Mouse (Mus musculus) heart, embryonic 12.5 days (tissue): ENCODE data around the gene Abi3. TPM values are rescaled to one million over a fixed set of nuclear protein-coding genes. Genes with fewer than 3 reads are reported as not detected.

ENCODE experiments used
- ATAC-seq: fragments of 200-750 bp; cut with Nextera tagmentation; 2 replicates; pipeline ENCODE4 v1.8.0; 2017; ENCODE audit warnings: moderate TSS enrichment, moderate library complexity; ENCODE audit not compliant: insufficient number of reproducible peaks, low FRiP score
- H3K27ac ChIP-seq: fragments of 300-500 bp; sonication (generic); 2 replicates; pipeline ENCODE4 v1.5.1; 2016; ENCODE audit warnings: mild to moderate bottlenecking, moderate library complexity; ENCODE audit not compliant: poor library complexity, severe bottlenecking
- H3K27me3 ChIP-seq: fragments of 300-500 bp; sonication (generic); replicated peaks from 2 replicates; pipeline ENCODE4 v1.6.1; 2016; ENCODE audit warnings: mild to moderate bottlenecking, moderate library complexity
- H3K36me3 ChIP-seq: fragments of 300-500 bp; sonication (generic); 2 replicates; pipeline ENCODE4 v1.6.1; 2016; ENCODE audit warnings: mild to moderate bottlenecking, moderate library complexity
- H3K4me1 ChIP-seq: fragments of 300-500 bp; sonication (generic); replicated peaks from 2 replicates; pipeline ENCODE4 v1.6.1; 2016; ENCODE audit warnings: mild to moderate bottlenecking
- H3K4me2 ChIP-seq: fragments of 300-500 bp; sonication (generic); 2 replicates; pipeline ENCODE4 v1.6.1; 2016; ENCODE audit warnings: mild to moderate bottlenecking, moderate library complexity
- H3K4me3 ChIP-seq: fragments of 300-500 bp; sonication (generic); 2 replicates; pipeline ENCODE4 v1.5.1; 2016; ENCODE audit warnings: mild to moderate bottlenecking
- H3K9ac ChIP-seq: fragments of 300-500 bp; sonication (generic); 2 replicates; pipeline ENCODE4 v1.6.1; 2016; ENCODE audit warnings: mild to moderate bottlenecking, moderate library complexity
- H3K9me3 ChIP-seq: fragments of 300-500 bp; sonication (generic); replicated peaks from 2 replicates; pipeline ENCODE4 v1.6.1; 2016; ENCODE audit warnings: mild to moderate bottlenecking, moderate library complexity
- WGBS: fragments of 180-500 bp; shearing (Covaris S2); methylation state at CpG from one replicate; pipeline ENCODE4 v1.1.7; 2016; 5-methylcytosine and 5-hydroxymethylcytosine counted together
- polyA plus RNA-seq: library from polyadenylated mRNA; unstranded; fragments of >200 nt; fragmentation: Nextera tagmentation; extraction: Ambion mirVana; gene quantifications from 2 replicates; pipeline ENCODE4 v1.2.1, GENCODE M21; 2016

Abi3 gene
- polyA plus RNA-seq, 1 experiment from 2014 or later: 22.3 TPM

DNA sequence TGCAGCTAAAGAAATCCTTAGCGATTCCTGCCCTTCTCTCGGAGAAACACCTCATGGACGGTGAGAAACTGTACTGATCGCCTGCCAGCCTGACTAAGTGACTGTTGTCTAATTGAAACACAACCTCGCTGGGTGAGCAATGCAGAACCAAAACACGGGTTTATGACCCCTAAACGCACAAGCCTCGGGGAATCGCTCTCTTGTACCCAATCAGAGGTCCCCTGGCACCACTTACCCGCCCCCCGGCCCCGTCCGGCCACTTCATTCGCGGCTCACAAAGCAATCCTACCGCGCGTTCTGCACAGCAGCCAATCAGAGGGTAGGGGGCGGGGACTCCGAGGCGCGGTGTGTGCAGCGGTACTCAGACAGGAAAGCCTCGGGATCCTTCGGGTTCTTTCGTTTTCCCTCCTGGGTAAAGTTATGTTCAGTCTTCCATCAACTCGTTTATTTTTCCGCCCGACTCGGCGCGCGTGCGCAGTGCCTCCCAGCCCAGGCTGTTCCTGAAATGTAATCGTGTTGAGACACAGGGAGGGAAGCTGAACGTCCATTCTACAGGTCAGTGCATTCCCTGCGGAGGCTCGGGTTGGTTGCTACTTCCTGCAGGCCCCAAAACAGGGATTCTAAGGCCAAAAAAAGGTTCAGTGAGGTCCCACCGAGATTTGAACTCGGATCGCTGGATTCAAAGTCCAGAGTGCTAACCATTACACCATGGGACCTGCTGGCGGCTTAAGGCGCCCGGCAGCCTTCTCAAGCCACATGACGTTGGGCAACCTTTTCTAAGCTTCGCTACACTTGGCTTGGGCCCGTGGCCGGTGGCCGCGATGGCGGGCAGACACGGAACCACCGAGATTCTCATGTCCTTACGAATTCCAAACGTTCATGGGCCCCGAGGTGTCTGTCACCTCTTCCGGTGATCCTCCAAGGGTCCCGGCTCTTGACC, 16.5 kb upstream of the Abi3 start:
- Histone ChIP-seq H3K4me3 (peak overlapping the region; percentile 77), H3K27ac (peak overlapping the region; percentile 96), H3K27me3 (no peaks in the 10 kb centered on the region), H3K36me3 (no peaks in the 10 kb centered on the region), H3K4me2 (peak overlapping the region; percentile 79), H3K9me3 (no peaks in the 10 kb centered on the region), H3K4me1 (peaks cover 10% of the 10 kb centered on the region), H3K9ac (peak overlapping the region; percentile 73)
- ATAC-seq: peak; percentile 98
- WGBS: under 1% methylated on average over 58 of the region's 58 CpGs

DNA sequence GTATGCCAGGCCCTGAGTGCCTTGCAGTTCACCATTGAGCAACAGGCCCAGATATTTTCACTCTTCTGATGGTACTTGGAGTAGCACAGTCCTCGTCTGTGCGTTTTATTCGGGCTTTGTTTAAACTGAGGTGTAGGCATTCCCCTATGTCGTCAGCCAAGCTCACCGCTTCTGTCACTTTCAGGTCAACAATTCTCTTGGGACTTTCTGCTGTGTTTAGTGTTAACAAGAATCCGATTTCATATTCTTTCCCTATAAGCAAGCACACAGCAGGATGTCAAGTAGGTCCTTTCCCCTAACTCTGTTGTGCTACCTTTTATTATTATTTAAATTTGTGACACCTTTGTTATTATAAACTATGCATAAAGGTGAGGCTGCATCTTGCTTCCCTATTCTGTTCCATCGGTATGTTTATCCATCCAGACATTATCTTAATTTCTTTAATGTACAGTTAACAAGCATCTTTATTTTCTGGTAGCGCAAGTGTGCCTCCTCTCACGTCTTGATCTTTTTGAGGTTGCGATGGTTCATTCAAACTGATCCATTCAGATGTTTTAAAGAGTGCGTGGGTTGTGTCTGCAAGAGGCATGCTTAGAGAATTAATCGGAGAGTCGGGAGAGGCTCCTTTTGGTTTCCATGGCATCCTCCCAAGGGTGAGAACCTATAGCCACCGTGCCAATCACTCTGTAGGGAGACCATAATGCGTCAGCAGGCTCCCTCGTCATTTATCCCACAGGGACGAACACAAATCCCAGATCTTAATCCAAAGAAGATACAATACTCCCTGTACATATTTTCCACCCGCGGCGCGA, 15.6 kb upstream of the Abi3 start:
- ATAC-seq: no peak
- Histone ChIP-seq H3K36me3 (no peaks in the 10 kb centered on the region), H3K27ac (peak overlapping the region; percentile 96), H3K9ac (peak overlapping the region; percentile 73), H3K27me3 (no peaks in the 10 kb centered on the region), H3K4me3 (peak overlapping the region; percentile 77), H3K9me3 (peaks cover 3% of the 10 kb centered on the region; the same call in 1 of the 2 replicates), H3K4me1 (peaks cover 10% of the 10 kb centered on the region), H3K4me2 (peak overlapping the region; percentile 79)
- WGBS: 24% methylated on average over 21 of the region's 21 CpGs

DNA sequence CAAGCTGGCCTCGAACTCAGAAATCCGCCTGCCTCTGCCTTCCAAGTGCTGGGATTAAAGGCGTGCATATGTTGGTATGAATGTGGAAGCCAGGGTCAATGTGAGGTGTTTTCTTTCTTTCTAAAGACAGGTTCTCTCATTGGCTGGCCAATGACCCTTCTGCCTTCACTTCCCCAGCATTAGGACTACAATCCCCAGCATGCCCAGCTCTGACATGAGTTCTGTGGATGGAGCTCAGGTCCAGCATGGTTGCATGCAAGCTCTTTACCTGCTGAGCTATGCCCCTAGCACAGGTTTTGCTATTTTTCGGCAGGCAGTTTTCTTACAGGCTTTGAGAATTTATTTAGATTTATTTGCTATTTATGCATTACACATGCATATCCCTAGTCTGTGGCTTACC, 15.0 kb upstream of the Abi3 start:
- Histone ChIP-seq H3K27ac (no peak overlapping the region), H3K4me3 (no peak overlapping the region), H3K9ac (no peak overlapping the region), H3K9me3 (peaks cover 3% of the 10 kb centered on the region; the same call in 1 of the 2 replicates), H3K27me3 (peaks cover 2% of the 10 kb centered on the region; the same call in 1 of the 2 replicates), H3K4me2 (no peak overlapping the region; the same call in 1 of the 2 replicates), H3K36me3 (no peaks in the 10 kb centered on the region), H3K4me1 (peaks cover 10% of the 10 kb centered on the region)
- 73% methylated on average over 4 of the region's 4 CpGs for WGBS
- no peak for ATAC-seq

DNA sequence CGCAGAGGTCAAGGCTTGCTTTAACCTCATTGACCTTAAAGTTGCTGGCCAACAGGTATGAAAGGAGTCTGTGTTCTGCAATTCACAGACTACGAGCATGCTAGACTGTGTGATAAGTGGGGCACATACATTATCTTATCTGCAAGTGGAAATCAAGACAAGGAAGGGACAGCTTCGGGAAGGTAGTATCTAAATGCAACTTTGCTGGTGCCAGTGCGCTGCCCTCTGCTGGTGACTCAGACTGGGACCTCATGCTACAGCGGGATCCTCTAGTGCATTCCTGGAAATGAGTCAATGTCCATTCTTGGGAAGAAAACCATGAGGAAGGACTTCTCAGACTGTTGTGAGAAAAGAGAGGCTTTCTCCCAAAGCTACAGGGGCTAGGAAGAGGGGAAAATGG, 11.4 kb upstream of the Abi3 start:
- Histone ChIP-seq H3K9ac (no peak overlapping the region), H3K4me2 (no peak overlapping the region), H3K9me3 (peaks cover 3% of the 10 kb centered on the region; the same call in 1 of the 2 replicates), H3K36me3 (no peaks in the 10 kb centered on the region), H3K27ac (no peak overlapping the region), H3K4me3 (no peak overlapping the region), H3K27me3 (peaks cover 9% of the 10 kb centered on the region; the same call in 1 of the 2 replicates), H3K4me1 (peaks cover 3% of the 10 kb centered on the region; the same call in 1 of the 2 replicates)
- ATAC-seq: no peak
- 42% methylated on average over 5 of the region's 5 CpGs for WGBS

DNA sequence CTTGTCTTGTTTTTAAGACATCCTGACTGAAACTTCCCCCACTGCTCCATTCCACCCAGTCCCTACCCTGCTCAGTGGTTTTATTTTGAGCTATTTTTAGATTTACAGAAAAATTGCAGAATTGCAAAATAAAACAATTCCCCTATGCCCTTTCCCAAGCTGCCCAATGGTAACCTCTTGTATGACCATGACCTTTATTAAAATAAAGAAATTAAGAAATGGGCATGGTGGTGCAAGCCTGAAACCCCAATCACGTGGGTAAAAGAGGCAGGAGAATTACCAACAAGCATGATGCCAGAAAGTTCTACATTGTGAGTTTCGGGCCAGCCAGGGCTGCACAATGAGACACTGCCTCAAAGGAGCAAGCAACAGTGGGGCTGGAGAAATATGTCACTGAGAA, 8.6 kb upstream of the Abi3 start:
- H3K27ac ChIP-seq: no peak overlapping the region
- peaks cover 7% of the 10 kb centered on the region; the same call in 1 of the 2 replicates for H3K9me3 ChIP-seq
- WGBS: 64% methylated on average over 2 of the region's 2 CpGs
- H3K9ac ChIP-seq: no peak overlapping the region
- H3K4me1 ChIP-seq: no peaks in the 10 kb centered on the region
- H3K27me3 ChIP-seq: peaks cover 9% of the 10 kb centered on the region; the same call in 1 of the 2 replicates
- no peak for ATAC-seq
- no peak overlapping the region for H3K4me3 ChIP-seq
- no peak overlapping the region for H3K4me2 ChIP-seq
- H3K36me3 ChIP-seq: 0 out of 2 replicates have a peak, but pooled peaks cover under 1% of the 10 kb centered on the region

DNA sequence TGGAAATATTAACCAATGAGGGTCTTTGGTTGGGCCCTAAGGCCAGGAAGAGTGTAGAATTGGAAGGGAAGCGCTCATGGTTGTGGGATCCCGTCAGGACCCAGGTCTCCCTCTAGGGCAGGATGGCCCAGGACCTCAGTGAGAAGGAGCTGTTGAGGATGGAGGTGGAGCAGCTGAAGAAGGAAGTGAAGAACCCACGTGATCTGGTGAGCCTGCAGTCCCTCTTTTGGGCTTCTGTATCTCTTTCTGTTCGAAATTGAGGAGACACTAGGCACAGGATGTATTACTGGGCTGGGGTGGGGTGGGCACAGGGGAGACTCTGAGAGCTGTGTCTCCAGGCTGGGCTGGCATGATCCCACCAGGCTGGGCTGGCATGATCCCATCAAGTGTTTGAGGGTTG, 2.7 kb upstream of the Abi3 start:
- Histone ChIP-seq H3K27ac (no peak overlapping the region), H3K4me2 (peak overlapping the region; percentile 62), H3K9me3 (peaks cover 4% of the 10 kb centered on the region; the same call in 1 of the 2 replicates), H3K4me3 (peak overlapping the region; percentile 33), H3K27me3 (peaks cover 2% of the 10 kb centered on the region; the same call in 1 of the 2 replicates), H3K9ac (no peak overlapping the region), H3K4me1 (peaks cover 17% of the 10 kb centered on the region), H3K36me3 (0 out of 2 replicates have a peak, but pooled peaks cover 5% of the 10 kb centered on the region)
- 55% methylated on average over 4 of the region's 4 CpGs for WGBS
- no peak for ATAC-seq

DNA sequence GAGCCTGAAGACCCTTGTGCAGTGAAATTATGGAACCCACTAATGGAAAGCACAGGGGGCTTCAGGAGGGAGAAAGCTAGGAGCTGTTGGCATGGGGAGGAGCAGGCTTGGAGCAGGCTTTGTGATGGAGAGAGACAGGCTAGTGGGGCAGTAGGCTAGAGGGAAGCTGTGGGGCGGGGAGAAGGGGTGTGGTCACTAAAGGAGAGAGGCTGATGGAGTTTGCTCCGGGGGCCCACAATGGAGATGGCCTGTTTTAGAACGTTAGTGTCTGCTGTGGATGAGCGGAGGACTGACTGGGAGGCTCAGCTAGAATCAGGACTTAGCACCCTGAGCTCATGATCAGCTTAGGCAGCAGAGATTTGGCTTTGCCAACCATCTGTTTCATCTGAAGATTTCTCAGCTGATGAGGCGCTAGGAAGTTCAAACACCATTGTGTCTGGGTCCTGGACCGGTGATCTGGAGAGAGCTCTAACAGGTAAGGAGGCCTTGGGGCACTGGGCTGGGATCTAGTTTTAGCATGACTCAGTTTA, 1.2 kb upstream of the Abi3 start:
- Histone ChIP-seq H3K9ac (no peak overlapping the region), H3K27me3 (peaks cover 2% of the 10 kb centered on the region; the same call in 1 of the 2 replicates), H3K9me3 (peaks cover 4% of the 10 kb centered on the region; the same call in 1 of the 2 replicates), H3K36me3 (0 out of 2 replicates have a peak, but pooled peaks cover 5% of the 10 kb centered on the region), H3K4me2 (peak overlapping the region; percentile 62), H3K4me1 (peaks cover 21% of the 10 kb centered on the region), H3K27ac (peak overlapping the region; percentile 76), H3K4me3 (peak overlapping the region; percentile 33)
- no peak for ATAC-seq
- WGBS: 49% methylated on average over 6 of the region's 6 CpGs

DNA sequence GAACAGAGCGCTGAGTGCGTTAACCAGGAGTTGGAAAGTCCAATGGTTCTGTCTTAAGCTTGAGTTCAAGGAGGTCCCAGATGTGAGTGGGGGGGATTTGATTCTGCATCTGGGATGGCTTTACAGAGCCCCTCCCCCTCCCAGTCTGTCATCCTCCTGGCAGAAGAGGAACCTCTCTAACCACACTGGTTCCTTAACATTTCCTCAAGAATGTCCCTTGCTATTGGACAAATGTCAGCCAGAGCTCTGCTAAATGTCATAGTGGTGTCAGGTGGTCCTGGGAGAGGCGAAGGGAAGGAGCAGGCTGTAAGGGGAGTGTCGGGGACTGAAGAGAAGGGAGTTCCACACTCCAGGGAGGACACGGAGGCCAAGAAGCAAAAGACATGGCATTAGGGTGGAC, 677 bp upstream of the Abi3 start:
- Histone ChIP-seq H3K36me3 (0 out of 2 replicates have a peak, but pooled peaks cover 5% of the 10 kb centered on the region), H3K9me3 (peaks cover 1% of the 10 kb centered on the region; the same call in 1 of the 2 replicates), H3K9ac (no peak overlapping the region), H3K4me3 (peak overlapping the region; percentile 33), H3K27ac (peak overlapping the region; percentile 76), H3K4me1 (peaks cover 26% of the 10 kb centered on the region), H3K27me3 (peaks cover 2% of the 10 kb centered on the region; the same call in 1 of the 2 replicates), H3K4me2 (peak overlapping the region; percentile 62)
- ATAC-seq: peak; percentile 30; the same call in 1 of the 2 replicates
- 38% methylated on average over 5 of the region's 5 CpGs for WGBS

DNA sequence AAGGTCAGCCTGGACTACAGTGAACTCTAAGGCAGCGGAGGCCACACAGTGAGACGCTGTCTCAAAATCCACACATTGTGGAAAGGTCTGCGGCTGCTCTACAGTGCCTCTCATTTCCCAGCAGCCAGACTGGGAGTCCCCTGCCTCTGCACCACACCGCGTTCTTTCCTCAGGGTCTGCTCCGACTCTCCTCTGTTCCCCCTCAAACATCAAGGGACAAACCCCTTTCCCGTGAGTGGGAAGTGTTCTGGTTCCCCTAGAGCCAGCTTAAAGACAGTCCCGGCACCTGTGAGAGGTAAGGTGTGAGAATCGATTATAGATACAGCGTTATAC, 812 bp downstream of the Abi3 start:
- 0 out of 2 replicates have a peak, but pooled peaks cover 5% of the 10 kb centered on the region for H3K36me3 ChIP-seq
- peaks cover 2% of the 10 kb centered on the region; the same call in 1 of the 2 replicates for H3K27me3 ChIP-seq
- peak overlapping the region; percentile 78 for H3K27ac ChIP-seq
- peak overlapping the region; percentile 62 for H3K4me2 ChIP-seq
- no peak for ATAC-seq
- WGBS: 44% methylated on average over 10 of the region's 10 CpGs
- peak overlapping the region; percentile 44 for H3K4me3 ChIP-seq
- H3K9ac ChIP-seq: peak overlapping the region; percentile 57
- no peaks in the 10 kb centered on the region for H3K9me3 ChIP-seq
- peaks cover 40% of the 10 kb centered on the region for H3K4me1 ChIP-seq

DNA sequence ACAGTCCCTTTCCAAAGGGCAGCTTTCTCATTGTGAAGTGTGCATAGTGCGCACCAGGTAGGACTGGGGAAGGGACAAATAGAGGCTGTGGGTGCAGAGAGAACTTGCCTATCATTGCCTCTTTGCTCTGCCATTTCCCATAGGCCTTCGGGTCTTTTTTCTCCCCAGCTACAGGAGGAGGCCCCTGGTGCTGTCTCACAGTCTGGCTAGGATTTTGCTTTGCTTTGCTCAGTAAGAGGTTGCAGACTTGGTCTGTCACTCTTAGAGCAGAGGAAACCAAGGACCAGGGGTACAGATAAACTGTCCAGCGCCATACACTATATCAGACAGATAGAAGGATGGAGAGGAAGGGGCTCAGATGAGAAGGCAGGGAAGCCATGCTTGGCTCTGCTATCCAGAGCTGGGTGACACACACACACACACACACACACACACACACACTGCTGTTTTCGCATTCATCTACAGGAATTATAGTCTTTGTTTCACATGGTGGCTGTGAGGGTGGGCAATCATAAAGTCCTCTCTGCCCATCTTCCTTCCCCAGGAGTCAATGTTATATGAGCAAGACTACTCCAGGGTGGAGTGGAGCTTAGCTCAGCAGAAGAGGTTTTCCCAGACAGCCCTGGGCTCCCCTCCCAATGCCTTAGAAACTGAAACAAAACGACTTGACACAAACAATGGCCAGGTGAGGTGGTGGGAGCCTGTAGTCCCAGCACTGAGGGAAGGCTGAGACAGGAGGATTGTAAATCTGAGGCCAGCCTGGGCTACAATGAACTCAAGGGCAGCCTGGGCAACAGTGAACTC, 1.4 kb downstream of the Abi3 start:
- Histone ChIP-seq H3K27ac (peak overlapping the region; percentile 78), H3K9me3 (no peaks in the 10 kb centered on the region), H3K9ac (peak overlapping the region; percentile 57), H3K4me3 (peak overlapping the region; percentile 44), H3K4me2 (peak overlapping the region; percentile 62), H3K36me3 (0 out of 2 replicates have a peak, but pooled peaks cover 5% of the 10 kb centered on the region), H3K27me3 (peaks cover 2% of the 10 kb centered on the region; the same call in 1 of the 2 replicates), H3K4me1 (peaks cover 46% of the 10 kb centered on the region)
- no peak for ATAC-seq
- 59% methylated on average over 5 of the region's 5 CpGs for WGBS
